Mouse (Mus musculus) neural tube, embryonic 10.5 days (tissue): Measurements from ENCODE around the gene Iqschfp.

Source experiments
- DNase-seq: peaks from one replicate; pipeline ENCODE4 v3.0.0-alpha.2; 2017; ENCODE audit warnings: low spot score; ENCODE audit errors: extremely low spot score

Gene Iqschfp

DNA sequence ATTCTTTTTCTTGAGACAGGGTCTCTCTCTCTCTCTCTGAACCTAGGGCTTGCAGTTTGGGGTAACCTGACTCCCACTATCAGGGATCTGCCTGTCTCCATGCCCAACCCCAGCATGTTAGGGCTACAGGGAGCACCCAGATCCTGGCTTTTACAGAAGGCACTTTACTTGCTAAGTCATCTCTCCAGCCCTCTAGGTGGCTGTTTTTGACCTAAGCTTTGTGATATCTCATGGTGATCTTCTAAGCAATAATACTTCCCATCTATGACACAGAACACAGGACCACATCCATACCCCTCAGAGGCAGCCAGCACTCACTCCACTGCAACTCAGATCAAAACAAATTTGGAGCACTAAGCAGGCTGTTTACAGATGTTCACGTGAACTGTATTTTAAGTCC lies 600.0 kb downstream of the Iqschfp start:
- no peak for DNase-seq

DNA sequence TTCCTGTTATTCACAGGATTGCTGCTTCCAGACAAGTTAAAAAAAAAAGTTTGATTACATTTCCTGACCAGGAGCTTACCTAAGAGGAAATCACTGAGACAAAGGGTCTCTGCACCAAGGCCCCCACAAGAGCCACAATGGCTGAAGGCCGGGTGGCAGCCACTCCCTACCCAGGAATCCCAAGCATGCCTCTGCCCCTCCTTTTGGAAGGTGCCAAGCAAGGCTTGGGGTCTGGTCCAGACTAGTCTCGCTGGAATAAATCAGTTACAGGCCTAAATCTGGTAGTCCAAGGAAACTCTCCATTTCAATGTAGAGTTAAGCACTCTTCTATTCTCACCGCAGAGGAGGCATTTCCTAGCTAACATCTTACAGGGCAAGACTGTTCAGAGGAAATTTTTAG lies 600.5 kb downstream of the Iqschfp start:
- no peak for DNase-seq

DNA sequence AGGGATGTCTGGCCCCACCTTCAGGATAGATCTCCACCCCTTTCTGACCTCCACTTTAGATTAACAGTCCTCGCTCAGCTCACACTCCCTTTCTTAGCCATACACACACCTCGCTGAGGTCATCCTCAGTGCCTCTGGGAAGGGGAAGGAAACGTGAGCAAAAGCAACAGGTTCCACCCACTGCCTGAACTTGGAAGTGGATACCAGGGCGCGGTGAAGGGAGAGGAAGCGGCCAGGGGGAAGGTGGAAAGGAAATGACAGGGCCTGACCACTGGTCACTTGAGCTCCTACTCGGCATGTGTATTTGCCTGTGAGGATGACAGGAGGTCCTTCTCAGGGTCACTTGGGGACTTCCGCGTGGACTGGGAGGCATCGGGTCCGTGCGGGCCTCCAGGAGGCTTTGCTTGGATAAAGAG lies 601.1 kb downstream of the Iqschfp start:
- DNase-seq = peak; percentile 79

DNA sequence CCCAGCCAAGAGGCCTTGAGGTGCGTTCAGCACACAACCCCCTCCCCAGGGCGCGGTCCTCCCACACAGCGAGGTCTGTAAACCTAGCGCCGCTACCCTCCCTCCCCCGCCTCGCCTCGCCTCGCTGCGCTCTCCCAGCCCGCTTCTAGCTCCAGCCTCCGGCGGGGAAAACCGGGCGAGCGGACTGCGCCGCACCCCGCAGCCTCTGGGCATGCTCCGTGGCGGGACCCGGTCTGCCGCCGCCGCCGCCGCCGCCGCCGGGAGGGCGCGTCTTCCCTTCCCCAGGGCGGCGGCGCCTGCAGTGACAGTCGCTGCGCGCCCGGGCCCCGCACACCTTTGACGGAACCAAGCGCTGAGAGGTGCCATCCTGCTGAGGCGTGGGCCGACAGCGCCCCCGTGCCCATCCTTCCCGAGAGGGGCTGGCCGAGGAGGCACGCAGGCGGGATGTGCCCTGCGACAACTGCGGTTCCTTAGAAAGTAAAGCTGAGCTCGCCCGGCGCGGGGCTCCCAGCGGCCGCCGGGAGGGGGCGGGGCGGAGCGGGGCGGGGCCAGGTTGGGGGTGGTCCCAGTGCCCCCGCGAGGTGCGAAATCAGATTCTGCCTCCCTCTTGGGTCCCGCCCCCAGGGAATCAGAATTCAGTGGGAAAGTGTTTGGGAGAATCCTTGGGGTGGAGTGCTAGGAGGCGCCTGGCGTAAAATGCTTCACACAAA lies 601.7 kb downstream of the Iqschfp start:
- peak; percentile 90 for DNase-seq

DNA sequence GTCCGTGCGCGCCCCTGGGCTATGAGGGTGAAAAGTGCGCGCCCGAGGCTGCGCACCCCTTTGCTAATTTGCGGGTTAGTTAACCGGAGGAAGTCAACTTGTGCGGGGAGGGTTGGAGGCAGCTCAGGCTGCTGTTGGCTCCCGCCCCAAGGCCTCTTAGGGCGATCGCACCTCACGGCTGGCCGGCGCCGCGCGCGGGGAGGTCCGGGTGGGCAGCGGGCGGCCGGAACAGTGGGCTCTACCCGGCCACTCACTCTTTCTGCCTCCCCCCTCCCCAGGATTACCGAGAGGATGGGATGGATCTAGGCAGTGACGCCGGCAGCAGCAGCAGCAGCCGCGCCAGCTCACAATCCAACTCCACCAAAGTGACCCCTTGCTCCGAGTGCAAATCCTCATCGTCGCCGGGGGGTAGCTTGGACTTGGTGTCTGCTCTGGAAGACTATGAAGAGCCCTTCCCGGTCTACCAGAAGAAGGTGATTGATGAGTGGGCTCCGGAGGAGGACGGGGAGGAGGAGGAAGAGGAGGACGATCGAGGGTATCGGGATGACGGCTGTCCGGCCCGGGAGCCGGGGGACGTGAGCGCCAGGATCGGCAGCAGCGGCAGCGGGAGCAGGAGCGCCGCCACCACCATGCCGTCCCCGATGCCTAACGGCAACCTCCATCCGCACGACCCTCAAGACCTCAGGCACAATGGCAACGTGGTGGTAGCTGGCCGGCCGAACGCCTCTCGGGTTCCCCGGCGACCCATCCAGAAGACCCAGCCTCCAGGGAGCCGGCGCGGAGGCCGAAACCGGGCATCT lies 602.5 kb downstream of the Iqschfp start:
- no peak for DNase-seq

DNA sequence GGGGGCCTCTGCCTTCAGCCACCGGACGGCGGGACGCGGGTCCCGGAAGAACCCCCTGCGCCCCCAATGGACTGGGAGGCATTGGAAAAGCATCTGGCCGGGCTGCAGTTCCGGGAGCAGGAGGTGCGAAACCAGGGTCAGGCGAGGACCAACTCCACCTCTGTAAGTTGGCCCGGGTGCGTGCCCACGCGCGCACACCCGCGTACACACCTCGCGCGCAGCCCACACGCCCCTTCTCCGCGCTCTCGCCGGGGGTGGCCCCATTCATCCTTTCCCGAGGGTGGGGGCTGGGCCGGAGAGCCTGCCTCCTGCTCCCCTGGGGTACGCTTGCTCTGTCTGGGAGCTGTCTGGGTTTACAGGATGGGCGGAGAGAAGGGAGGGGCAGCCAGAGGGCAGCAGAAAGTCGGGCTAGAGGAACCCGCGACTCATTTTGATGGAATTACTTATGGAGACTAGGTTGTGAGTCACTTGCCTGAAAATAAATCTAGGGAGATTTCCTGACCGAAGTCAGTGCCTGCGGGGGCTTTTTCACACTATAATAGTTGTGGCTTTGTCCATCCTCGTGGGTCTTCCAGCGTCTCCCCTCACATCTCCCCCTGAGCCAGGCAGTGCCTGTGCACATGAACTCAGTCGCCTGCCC lies 603.2 kb downstream of the Iqschfp start:
- DNase-seq = peak; percentile 74

DNA sequence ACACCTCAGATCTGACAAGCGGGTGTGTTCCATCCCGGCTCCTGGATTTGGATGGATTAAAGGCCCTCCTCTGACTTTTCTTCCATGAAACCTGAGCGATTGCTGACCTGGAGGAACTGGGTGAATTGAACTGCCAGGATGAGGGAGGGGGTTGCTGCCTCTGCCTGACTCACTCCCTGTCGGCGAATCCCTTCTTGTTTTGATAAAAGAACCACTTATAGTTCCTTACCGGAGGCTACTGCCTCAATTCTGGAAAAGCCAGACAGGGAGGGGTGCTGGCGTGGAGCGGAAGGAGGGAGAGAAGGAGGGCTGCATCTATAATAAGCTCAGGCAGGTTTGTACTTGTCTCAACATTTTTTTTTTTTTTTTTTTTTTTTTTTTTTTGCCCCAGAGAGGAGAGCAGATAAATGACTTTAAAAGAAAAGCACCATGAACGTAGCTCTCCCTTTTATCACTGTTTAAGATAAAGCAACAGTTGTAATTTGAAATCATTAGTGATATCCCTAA lies 603.8 kb downstream of the Iqschfp start:
- DNase-seq = peak; percentile 60

DNA sequence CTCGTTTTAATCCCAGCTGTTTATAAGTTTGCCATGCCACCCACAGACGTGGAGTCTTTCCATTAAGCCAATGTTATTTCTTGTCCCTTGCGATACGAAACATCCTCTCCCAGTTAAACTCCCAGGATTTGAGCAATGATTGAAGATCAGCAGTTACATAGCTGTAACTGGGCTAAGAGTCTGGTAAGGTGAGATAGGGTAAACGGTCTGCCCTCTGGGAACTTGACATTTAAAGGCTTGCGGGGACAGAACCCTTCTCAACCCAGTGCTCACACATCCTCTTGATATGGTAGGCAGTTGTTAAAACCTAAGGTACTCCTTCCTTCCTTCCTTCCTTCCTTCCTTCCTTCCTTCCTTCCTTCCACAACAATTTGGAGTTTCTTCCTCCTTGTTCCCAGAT lies 604.5 kb downstream of the Iqschfp start:
- DNase-seq = no peak

DNA sequence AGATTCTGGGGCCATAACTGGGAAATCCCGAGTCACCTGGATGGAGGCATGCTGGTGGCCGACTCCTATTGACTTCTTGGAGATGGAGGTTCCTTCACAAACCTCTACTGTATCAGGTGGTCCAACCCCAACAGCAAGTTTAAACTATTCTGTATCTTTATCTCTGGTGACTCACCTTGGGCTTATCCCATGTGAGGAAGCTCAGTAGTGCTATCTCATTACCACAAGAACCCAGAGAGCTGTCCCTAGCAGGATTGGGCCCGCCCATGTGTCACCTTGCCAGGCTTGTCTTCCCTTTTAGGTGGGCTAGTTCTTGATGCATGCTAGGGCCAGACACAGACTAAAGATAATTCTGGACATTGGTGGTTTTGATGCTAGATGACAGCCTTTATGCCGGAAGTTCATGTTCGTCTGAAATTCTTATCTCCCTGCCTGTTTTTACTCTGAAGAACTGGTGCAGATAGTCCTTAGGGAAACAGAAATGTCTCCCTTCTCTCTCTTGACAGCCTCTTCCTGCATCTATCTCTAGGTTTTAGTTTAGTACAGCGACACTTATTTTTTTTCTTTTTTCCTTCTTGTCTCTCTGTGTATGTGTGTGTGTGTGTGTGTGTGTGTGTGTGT lies 607.6 kb downstream of the Iqschfp start:
- DNase-seq = no peak

DNA sequence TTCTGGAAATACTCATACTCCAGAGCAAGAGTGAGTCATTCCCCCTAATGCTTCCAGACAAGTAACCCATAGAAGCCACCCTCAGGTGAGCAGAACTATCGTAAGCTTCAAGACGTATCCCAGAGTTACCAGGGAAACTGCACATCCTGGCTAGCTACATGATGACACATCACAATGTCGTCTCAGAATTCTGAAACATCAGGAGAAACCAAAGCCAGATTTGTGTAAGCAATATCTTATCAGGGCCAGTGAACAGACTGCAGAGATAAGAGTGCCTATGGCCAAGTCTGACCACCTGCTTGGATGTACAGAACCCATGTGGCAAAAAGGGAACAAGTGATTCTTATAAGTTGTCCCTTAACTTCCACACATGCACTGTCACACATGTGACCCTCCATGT lies 612.8 kb downstream of the Iqschfp start:
- DNase-seq = no peak

DNA sequence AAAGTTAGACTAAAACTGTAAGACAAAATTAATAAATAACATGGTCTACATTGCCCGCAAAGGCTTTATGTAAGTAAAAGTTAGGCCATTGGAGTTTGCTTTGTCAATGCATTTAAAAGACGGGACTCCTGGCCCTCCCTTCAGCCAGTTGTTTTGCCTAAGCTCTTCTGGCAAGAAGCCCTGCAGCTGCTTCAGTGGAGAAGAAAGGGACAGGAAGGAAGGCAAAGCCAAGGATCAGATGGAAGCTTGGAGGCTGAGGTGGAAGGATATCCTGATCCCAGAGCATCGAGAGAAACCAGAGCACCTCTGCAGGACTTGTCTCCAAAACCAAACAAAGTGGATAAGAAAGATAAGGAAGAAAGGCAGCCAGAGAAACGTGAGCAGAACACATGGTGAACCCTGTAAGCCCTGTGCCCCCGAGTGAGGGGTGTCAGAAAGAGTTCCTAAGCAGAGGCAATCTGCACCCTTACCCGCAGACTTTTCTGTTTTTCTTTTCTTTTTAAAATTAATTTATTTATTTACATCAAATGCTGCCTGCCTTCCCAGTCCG lies 614.8 kb downstream of the Iqschfp start:
- no peak for DNase-seq

DNA sequence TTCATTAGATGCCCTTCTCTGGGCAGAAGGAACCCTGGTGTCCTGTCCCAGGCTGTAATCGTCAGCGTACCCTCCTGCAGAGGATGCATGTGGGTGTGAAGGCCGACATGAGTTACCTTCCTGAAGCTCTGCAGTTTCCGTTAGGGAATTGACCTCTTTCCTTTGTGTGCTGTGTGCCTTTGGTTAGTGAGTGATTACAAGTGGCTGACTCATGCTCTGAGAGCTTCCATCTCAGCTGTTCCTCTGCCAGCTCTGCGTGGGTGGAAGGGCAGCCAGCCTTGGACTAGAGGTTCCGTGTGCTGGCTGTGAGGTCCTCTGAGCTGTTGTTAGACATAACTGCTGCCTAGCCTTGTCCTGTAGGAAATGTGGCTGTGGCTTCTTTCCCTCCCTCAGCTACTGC lies 616.6 kb downstream of the Iqschfp start:
- no peak for DNase-seq

DNA sequence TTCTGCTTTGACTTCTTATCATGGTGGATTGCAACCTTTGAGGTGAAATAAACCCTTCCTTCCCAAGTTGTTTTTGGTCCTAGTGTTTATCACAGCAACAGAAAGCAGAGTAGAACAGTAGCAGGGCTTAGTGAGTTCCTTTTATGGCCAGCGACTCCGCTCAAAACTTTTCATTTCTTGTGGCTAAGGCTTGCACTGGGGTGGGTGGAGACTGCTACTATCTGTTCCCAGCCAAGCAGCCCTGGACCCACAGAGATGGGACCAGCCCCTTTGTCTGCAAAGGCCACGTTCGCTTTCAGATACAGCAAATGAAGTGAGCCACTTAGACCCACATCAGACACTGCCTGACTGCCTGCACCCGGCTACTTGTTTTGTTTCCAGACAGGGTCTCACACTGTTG lies 618.8 kb downstream of the Iqschfp start:
- DNase-seq = no peak

DNA sequence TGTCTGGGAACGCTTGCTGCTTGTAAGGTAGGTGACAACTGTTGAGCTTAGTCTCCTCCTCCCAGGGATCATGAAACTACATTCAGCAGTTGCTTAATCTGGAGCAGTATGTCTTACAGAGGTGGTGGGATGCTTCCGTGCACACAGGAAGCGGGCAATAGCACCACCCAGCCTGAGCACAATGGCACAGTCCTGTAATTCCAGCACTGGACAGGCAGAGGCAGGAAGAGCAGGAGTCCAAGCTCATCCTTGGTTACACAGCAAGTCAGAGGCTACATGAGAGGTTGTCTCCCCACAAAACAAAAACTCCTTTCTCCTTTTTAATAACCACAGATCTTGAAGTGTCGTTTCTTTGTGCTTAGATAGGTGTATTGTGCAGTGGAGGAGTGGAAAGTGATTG lies 619.7 kb downstream of the Iqschfp start:
- DNase-seq = no peak

DNA sequence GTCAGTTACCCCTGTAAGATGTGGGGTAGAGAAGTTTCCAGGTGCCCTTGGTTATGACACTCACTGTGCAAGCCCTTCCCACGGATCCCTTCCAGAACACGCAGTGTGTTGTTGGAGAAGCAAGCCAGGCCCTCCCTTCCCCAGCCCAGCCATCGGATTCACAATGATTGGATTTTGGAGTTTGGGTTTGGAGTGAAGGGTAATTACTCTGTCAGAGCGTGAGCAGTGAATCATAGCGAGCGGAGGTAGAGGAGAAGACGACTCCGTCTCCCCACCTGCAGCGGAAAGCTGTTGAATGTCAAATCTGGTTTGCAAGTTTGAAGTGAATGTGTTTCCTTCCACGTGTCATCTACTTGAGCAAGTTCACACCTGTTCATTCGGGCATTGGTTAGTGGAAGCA lies 620.3 kb downstream of the Iqschfp start:
- no peak for DNase-seq

DNA sequence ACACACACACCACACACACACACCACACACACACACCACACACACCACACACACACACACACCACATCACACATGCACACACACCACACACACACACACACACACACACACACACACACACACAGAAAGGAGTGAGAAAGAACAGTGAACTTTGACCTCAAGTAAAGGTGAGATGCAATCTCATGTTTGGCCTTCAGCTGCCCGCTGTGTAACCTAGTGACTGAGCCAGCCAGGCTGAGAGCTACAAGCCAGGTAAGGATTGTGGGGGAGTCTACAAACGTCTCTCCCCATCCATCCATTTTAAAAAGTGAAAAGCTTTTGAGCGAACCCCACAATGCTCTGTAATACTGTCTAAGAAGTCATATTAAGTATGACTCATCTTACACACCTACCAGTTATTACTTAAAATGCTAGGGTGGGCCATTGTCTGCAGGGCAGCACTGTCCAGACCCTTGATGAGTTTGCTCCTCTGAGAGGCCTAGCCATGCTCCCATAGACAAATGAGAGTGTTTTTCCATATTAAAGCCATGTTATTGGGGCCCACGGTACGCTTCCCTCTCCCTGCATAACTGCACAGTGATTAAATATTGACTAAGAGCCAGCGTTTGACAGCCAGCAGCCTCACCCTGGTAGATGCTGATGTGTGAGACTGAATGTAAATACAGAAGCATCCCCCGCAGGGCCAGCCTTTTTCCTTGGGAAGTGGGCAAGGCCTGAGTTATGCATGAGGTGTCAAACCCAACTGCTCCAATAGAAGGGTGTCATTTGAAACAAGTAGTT lies 621.5 kb downstream of the Iqschfp start:
- no peak for DNase-seq

DNA sequence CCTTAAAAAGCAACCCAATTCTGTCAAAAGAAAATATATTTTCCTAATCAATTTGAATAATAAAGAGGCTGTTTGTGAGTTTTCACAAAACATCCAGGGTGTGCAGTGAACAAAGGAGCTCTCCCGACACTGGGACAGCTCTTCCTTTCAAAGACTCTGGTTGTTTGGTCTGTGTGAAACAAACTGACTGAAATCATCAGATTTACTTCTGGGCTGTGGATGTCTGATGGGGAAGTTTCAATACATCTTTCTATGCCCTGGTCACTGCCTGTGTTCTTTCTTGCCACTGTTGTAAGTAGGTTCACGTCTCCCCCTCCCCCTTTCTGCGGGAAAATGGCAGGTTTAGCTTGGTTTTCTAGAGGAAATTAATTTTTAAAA lies 622.1 kb downstream of the Iqschfp start:
- no peak for DNase-seq

DNA sequence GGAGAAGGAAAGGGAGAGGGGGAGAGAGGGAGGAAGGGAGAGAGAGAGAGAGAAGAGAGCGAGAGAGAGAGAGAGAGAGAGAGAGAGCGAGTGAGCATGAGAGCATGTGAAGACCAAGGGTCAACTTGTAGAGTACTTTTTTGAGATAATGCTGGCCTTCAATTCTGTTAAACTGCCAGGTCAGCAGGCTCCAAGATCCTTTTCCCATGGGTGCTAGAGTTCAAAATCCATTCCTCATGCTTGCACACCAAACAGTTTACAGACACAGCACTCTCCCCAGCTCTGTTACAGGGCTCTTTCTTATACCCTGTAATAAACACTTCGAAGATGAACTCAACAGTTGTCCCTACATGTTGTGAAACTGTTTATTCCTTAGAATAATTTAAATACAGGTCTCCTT lies 622.7 kb downstream of the Iqschfp start:
- DNase-seq = no peak

DNA sequence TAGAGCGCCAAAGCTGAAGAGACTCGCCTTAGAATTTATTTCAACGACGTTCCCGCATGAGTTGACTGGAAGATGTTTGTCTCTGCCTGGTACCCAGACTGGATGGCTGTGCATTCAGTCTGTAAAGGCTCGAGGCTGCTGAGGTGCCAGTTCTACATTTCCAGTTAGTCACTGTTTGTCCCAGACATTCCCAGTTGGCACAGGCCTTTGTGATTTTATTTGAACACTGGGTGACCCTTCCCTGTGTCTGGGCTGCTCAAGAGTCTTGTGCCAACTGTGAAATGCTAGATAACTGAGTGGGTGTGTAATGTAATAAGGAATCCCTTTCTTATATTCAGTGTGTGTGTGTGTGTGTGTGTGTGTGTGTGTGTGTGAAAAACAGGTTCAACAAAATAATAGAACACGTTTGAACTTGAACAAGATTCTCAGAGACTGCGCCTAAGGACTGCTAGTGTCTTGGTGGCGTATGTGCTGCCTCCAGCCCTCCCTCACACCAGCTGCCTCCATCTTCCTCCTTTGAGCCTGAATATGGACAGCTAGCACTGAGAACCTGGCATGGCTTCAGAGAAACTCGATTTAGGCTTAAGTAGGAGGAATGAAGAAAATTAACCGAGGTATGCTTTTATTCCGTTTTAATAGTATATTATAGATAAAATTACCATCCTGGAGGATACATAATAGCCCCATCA lies 624.5 kb downstream of the Iqschfp start:
- DNase-seq = no peak

DNA sequence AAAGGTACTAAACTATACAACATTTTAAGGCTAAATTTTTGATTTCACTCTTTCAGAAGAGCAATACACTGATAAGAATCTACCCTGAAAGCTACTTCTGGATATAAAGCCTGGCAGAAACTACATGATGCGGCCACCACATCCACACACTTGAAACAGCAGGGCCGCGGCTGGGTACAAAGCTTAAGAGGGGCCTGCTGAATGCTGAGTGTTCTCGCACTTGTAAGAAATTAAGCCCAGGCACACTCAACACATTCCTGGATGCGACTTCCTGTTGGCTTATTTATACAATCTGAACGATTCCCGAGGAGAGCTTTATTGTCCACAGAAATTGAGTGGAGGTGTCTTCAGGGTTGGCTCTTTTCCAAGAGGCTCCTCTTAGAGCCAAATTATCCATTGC lies 625.2 kb downstream of the Iqschfp start:
- DNase-seq = no peak
